Mouse (Mus musculus): ENCODE measurements around the gene Grin2d. TPM values are rescaled to one million over a fixed set of nuclear protein-coding genes. Genes with fewer than 3 reads are reported as not detected.
A peak's percentile ranks its signal among the peaks of the same experiment; 100 is the strongest.

Grin2d gene
- total and polyA plus RNA-seq, 3 experiments, result 0.04 to 0.07 TPM; not detected in 1

DNA sequence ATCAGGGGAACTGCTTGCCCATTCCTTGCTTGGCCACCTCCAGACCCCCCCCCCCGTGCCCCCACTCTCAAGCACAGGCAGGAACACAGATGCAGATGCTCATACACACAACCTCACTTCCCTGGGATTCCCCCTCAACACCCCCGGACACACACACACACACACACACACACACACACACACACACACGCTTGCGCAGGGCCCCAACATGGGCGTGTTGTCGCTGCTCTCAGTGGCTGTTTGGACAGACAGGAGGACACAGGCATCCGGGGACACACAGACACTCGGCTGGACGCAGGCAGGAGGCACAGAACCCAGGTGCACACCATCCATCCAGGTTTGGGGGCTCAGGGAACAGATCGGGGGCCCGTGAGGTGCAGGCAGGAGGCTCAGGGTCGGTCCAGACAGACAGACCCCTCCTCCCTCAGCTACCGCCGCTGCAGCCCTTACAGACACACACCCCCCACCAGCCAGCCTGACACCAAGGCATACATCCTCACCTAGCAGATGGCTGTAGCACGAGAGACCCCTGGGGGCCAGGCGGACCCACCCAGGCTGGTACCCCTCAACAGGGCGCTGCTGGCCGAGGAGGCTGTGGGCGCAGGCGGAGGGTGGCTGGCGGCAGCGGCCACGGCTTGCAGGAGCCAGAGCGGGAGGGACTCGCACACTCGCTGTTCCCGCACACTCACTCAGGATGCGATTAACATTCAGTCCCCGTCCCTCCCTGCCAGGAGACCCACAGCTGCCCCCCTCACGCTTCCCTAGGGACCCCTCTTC is 7.7 kb downstream of the Grin2d start:
- Histone ChIP-seq H3K27ac (ENCODE audit: insufficient read depth, low read depth) (no peak overlapping the region), H3K4me2 (ENCODE audit: insufficient read depth, low read depth, poor library complexity, severe bottlenecking) (peak overlapping the region; percentile 27; the same call in 1 of the 2 replicates), H3K27me3 (replicated peaks) (peaks cover 35% of the 10 kb centered on the region), H3K36me3 (replicated peaks in 1 of 2; ENCODE audit: control insufficient read depth in 1 of 2, insufficient read depth in 1 of 2, low read length in 1 of 2) (peaks cover 7 to 12% of the 10 kb centered on the region in 2 experiments), H3K4me3 (replicated peaks in 1 of 3; ENCODE audit: low read depth in 2 of 3, low read length in 2 of 3, poor library complexity in 1 of 3) (peak overlapping the region in 1 of 3 experiments; percentile 7), H3K9ac (ENCODE audit: insufficient read depth, low read depth) (no peak overlapping the region), H3K9me3 (replicated peaks; ENCODE audit: low read length) (peaks cover 6% of the 10 kb centered on the region), H3K79me2 (replicated peaks; ENCODE audit: control insufficient read depth, extremely low read depth, insufficient read depth, poor library complexity, severe bottlenecking) (peaks cover 24% of the 10 kb centered on the region), H3K4me1 (ENCODE audit: control insufficient read depth in 1 of 2, insufficient read depth in 2 of 2) (peaks cover 19 to 25% of the 10 kb centered on the region in 2 experiments)
- TF ChIP-seq NRF1 (IDR thresholded peaks at IDR 0.05; ENCODE audit: low read depth, low read length), result peak; percentile 65
- no peak for TF ChIP-seq MAX (IDR thresholded peaks at IDR 0.05; ENCODE audit: low read length)
- no peak for DNase-seq (ENCODE audit: extremely low read depth)
- in situ Hi-C loops (cut with MboI; ENCODE audit: low pct_ligation_motif_present, low pct_unique_long_range_greater_than_20kb, low sequenced_read_pairs), result loop anchor here (5.0 kb wide), 1 partner anchor 72 kb away; no protein-coding TSS in a partner anchor
- dilution Hi-C loops (cut with MboI; ENCODE audit: extremely low pct_ligation_motif_present, extremely low pct_unique_long_range_greater_than_20kb, low sequenced_read_pairs), result no loop called here

DNA sequence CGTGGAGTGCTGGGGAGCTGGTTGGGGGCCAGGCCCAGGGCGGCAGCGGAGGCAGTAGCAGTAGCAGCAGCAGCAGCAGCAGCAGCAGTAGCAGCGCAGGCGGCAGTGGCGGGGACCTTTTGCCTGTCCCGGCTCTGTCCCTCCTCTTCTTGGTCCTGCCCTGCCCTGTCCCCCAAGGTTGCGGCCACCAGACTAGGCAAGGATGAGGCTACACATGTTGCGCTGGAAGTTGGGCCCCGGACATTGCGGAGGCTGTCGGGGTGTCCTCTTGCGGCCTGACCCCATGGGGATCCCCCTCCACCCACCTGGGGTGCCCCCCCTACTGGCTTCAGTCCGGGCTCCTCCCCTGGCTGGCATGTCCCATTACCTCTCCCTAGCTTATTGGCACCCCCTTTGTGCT is 8.4 kb downstream of the Grin2d start:
- DNase-seq (ENCODE audit: extremely low read depth), result no peak
- H3K27me3 ChIP-seq (replicated peaks), result peaks cover 42% of the 10 kb centered on the region
- peak overlapping the region; percentile 27; the same call in 1 of the 2 replicates for H3K4me2 ChIP-seq (ENCODE audit: insufficient read depth, low read depth, poor library complexity, severe bottlenecking)
- peaks cover 6% of the 10 kb centered on the region for H3K9me3 ChIP-seq (replicated peaks; ENCODE audit: low read length)
- H3K79me2 ChIP-seq (replicated peaks; ENCODE audit: control insufficient read depth, extremely low read depth, insufficient read depth, poor library complexity, severe bottlenecking), result peaks cover 20% of the 10 kb centered on the region
- dilution Hi-C loops (cut with MboI; ENCODE audit: extremely low pct_ligation_motif_present, extremely low pct_unique_long_range_greater_than_20kb, low sequenced_read_pairs), result no loop called here
- in situ Hi-C loops (cut with MboI; ENCODE audit: low pct_ligation_motif_present, low pct_unique_long_range_greater_than_20kb, low sequenced_read_pairs), result loop anchor here (5.0 kb wide), 1 partner anchor 73 kb away; no protein-coding TSS in a partner anchor
- TF ChIP-seq GABPA (IDR thresholded peaks at IDR 0.05; ENCODE audit: insufficient replicate concordance, low read depth, low read length) (no peak), MYC (IDR thresholded peaks at IDR 0.05; ENCODE audit: low read depth, low read length) (no peak), USF2 (conservative IDR thresholded peaks at IDR 0.05; ENCODE audit: low read depth, low read length) (no peak)
- H3K27ac ChIP-seq (ENCODE audit: insufficient read depth, low read depth), result no peak overlapping the region
- H3K4me3 ChIP-seq (replicated peaks in 1 of 3; ENCODE audit: low read depth in 2 of 3, low read length in 2 of 3, poor library complexity in 1 of 3), result no peak overlapping the region
- no peak overlapping the region for H3K9ac ChIP-seq (ENCODE audit: insufficient read depth, low read depth)
- peaks cover 15 to 18% of the 10 kb centered on the region in 2 experiments for H3K4me1 ChIP-seq (ENCODE audit: control insufficient read depth in 1 of 2, insufficient read depth in 2 of 2)
- H3K36me3 ChIP-seq (replicated peaks in 1 of 2; ENCODE audit: control insufficient read depth in 1 of 2, insufficient read depth in 1 of 2, low read length in 1 of 2), result peaks cover 3 to 7% of the 10 kb centered on the region in 2 experiments

DNA sequence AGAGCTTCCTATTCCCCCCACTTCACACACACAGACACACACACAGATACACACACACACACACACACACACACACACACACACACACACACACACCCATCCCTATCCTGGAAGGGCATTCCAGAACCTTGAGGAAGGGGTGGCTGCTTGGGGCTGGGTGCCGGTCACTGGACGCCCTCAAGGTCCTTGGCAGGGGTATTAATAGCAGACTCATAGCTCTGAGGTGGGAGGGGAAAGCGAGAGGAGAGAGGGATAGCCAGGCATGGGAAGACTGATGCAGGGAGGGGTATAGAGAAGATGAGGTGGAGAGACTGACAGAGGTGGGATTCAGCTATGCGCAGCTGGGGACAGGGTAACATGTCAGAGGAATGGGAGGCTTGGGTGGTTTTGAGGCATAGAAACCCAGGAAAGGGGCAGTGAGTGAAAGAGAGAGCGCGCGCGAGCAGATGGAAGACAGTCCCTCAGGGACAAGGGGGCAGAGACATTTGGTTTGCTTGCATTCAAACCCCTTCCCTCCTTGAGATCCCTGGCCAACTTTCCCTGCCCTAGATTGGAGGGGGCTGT is 9.0 kb downstream of the Grin2d start:
- H3K27me3 ChIP-seq (replicated peaks), result peaks cover 46% of the 10 kb centered on the region
- peaks cover 12% of the 10 kb centered on the region in 2 experiments for H3K4me1 ChIP-seq (ENCODE audit: control insufficient read depth in 1 of 2, insufficient read depth in 2 of 2)
- DNase-seq (ENCODE audit: extremely low read depth), result no peak
- H3K36me3 ChIP-seq (replicated peaks in 1 of 2; ENCODE audit: control insufficient read depth in 1 of 2, insufficient read depth in 1 of 2, low read length in 1 of 2), result peaks cover 0 to 2% of the 10 kb centered on the region in 2 experiments
- in situ Hi-C loops (cut with MboI; ENCODE audit: low pct_ligation_motif_present, low pct_unique_long_range_greater_than_20kb, low sequenced_read_pairs), result no loop called here
- no peak overlapping the region for H3K27ac ChIP-seq (ENCODE audit: insufficient read depth, low read depth)
- H3K9ac ChIP-seq (ENCODE audit: insufficient read depth, low read depth), result no peak overlapping the region
- H3K4me3 ChIP-seq (replicated peaks in 1 of 3; ENCODE audit: low read depth in 2 of 3, low read length in 2 of 3, poor library complexity in 1 of 3), result no peak overlapping the region
- dilution Hi-C loops (cut with MboI; ENCODE audit: extremely low pct_ligation_motif_present, extremely low pct_unique_long_range_greater_than_20kb, low sequenced_read_pairs), result no loop called here
- H3K4me2 ChIP-seq (ENCODE audit: insufficient read depth, low read depth, poor library complexity, severe bottlenecking), result no peak overlapping the region
- H3K79me2 ChIP-seq (replicated peaks; ENCODE audit: control insufficient read depth, extremely low read depth, insufficient read depth, poor library complexity, severe bottlenecking), result peaks cover 14% of the 10 kb centered on the region; the same call in 1 of the 2 replicates
- TF ChIP-seq ETS1 (conservative IDR thresholded peaks at IDR 0.05; ENCODE audit: low read depth, low read length), result no peak
- no peak for TF ChIP-seq RCOR1 (conservative IDR thresholded peaks at IDR 0.05; ENCODE audit: low read depth, low read length)
- no peak for TF ChIP-seq MXI1 (IDR thresholded peaks at IDR 0.05; ENCODE audit: low read depth, low read length)
- no peak for TF ChIP-seq RAD21 (IDR thresholded peaks at IDR 0.05; ENCODE audit: low read depth, low read length)
- peak; percentile 39; the same call in 1 of the 2 replicates for TF ChIP-seq NRF1 (IDR thresholded peaks at IDR 0.05; ENCODE audit: low read depth, low read length)
- peaks cover 6% of the 10 kb centered on the region for H3K9me3 ChIP-seq (replicated peaks; ENCODE audit: low read length)

Measured in CH12.LX (cell line).